Mouse (Mus musculus) midbrain, embryonic 12.5 days (tissue): Measurements from ENCODE around the gene Serpinb9. TPM values are rescaled to one million over a fixed set of nuclear protein-coding genes. Genes with fewer than 3 reads are reported as not detected.

Source experiments
- ATAC-seq: fragments of 200-750 bp; cut with Nextera tagmentation; 2 replicates; pipeline ENCODE4 v1.8.0; 2017; ENCODE audit warnings: low read depth, moderate TSS enrichment, moderate library complexity; ENCODE audit not compliant: low FRiP score
- H3K27ac ChIP-seq: fragments of 300-500 bp; sonication (generic); replicated peaks from 2 replicates; pipeline ENCODE4 v1.5.1; 2016; ENCODE audit warnings: mild to moderate bottlenecking
- H3K27me3 ChIP-seq: fragments of 300-500 bp; sonication (generic); 2 replicates; pipeline ENCODE4 v1.6.1; 2016; ENCODE audit warnings: mild to moderate bottlenecking
- H3K36me3 ChIP-seq: fragments of 300-500 bp; sonication (generic); 2 replicates; pipeline ENCODE4 v1.6.1; 2016
- H3K4me1 ChIP-seq: fragments of 300-500 bp; sonication (generic); 2 replicates; pipeline ENCODE4 v1.6.1; 2016
- H3K4me2 ChIP-seq: fragments of 300-500 bp; sonication (generic); replicated peaks from 2 replicates; pipeline ENCODE4 v1.6.1; 2016; ENCODE audit warnings: mild to moderate bottlenecking, moderate library complexity
- H3K4me3 ChIP-seq: fragments of 300-500 bp; sonication (generic); 2 replicates; pipeline ENCODE4 v1.5.1; 2016; ENCODE audit warnings: mild to moderate bottlenecking
- H3K9ac ChIP-seq: fragments of 300-500 bp; sonication (generic); replicated peaks from 2 replicates; pipeline ENCODE4 v1.6.1; 2016; ENCODE audit warnings: mild to moderate bottlenecking, moderate library complexity
- H3K9me3 ChIP-seq: fragments of 300-500 bp; sonication (generic); 2 replicates; pipeline ENCODE4 v1.6.1; 2016; ENCODE audit warnings: mild to moderate bottlenecking
- WGBS: fragments of 180-500 bp; shearing (Covaris S2); methylation state at CpG from one replicate; pipeline ENCODE4 v1.1.7; 2016; 5-methylcytosine and 5-hydroxymethylcytosine counted together
- polyA plus RNA-seq: library from polyadenylated mRNA; unstranded; fragments of >200 nt; fragmentation: Nextera tagmentation; extraction: Ambion mirVana; gene quantifications from 2 replicates; pipeline ENCODE4 v1.2.1, GENCODE M21; 2016

Gene Serpinb9
- polyA plus RNA-seq, 1 experiment from 2014 or later: 1.1 TPM

GRCm38 (mm10) chr13:33035506-33035905 is 32.5 kb downstream of the Serpinb9 start:
- H3K4me2 ChIP-seq: no peak overlapping the region
- no peak for ATAC-seq
- WGBS: 79% methylated on average over 1 of the region's 1 CpGs

GRCm38 (mm10) chr13:33043542-33043941 is 40.5 kb downstream of the Serpinb9 start:
- ATAC-seq: no peak
- 88% methylated on average over 3 of the region's 3 CpGs for WGBS
- no peak overlapping the region for H3K27ac ChIP-seq

More at GRCm38 (mm10) chr13:33035506-33035905, 32.5 kb downstream of the Serpinb9 start:
- Histone ChIP-seq H3K36me3 (no peaks in the 10 kb centered on the region), H3K9ac (no peak overlapping the region), H3K4me3 (no peak overlapping the region), H3K27me3 (no peaks in the 10 kb centered on the region), H3K27ac (no peak overlapping the region), H3K9me3 (no peaks in the 10 kb centered on the region), H3K4me1 (no peaks in the 10 kb centered on the region)

GRCm38 (mm10) chr13:33047234-33047633 is 44.2 kb downstream of the Serpinb9 start:
- Histone ChIP-seq H3K4me2 (no peak overlapping the region), H3K36me3 (no peaks in the 10 kb centered on the region), H3K27ac (no peak overlapping the region), H3K4me1 (no peaks in the 10 kb centered on the region), H3K27me3 (no peaks in the 10 kb centered on the region), H3K9me3 (no peaks in the 10 kb centered on the region), H3K9ac (no peak overlapping the region), H3K4me3 (no peak overlapping the region)
- 95% methylated on average over 2 of the region's 2 CpGs for WGBS
- ATAC-seq: no peak

More at GRCm38 (mm10) chr13:33043542-33043941, 40.5 kb downstream of the Serpinb9 start:
- no peak overlapping the region for H3K9ac ChIP-seq
- H3K9me3 ChIP-seq: no peaks in the 10 kb centered on the region
- H3K4me2 ChIP-seq: no peak overlapping the region
- H3K4me3 ChIP-seq: no peak overlapping the region
- H3K27me3 ChIP-seq: no peaks in the 10 kb centered on the region
- H3K36me3 ChIP-seq: no peaks in the 10 kb centered on the region
- no peaks in the 10 kb centered on the region for H3K4me1 ChIP-seq

GRCm38 (mm10) chr13:33048187-33048586 is 45.1 kb downstream of the Serpinb9 start:
- no peak overlapping the region for H3K4me3 ChIP-seq
- H3K27me3 ChIP-seq: no peaks in the 10 kb centered on the region
- WGBS: 87% methylated on average over 4 of the region's 4 CpGs
- no peak overlapping the region for H3K4me2 ChIP-seq
- H3K9ac ChIP-seq: no peak overlapping the region
- no peaks in the 10 kb centered on the region for H3K9me3 ChIP-seq
- ATAC-seq: no peak
- H3K27ac ChIP-seq: no peak overlapping the region
- no peaks in the 10 kb centered on the region for H3K36me3 ChIP-seq
- no peaks in the 10 kb centered on the region for H3K4me1 ChIP-seq

GRCm38 (mm10) chr13:33051697-33052096 is 48.6 kb downstream of the Serpinb9 start:
- no peak overlapping the region for H3K9ac ChIP-seq
- no peak overlapping the region for H3K27ac ChIP-seq
- no peak overlapping the region for H3K4me3 ChIP-seq
- ATAC-seq: no peak
- H3K4me2 ChIP-seq: no peak overlapping the region
- H3K27me3 ChIP-seq: no peaks in the 10 kb centered on the region
- H3K36me3 ChIP-seq: no peaks in the 10 kb centered on the region
- WGBS: 82% methylated on average over 3 of the region's 3 CpGs
- H3K4me1 ChIP-seq: no peaks in the 10 kb centered on the region
- no peaks in the 10 kb centered on the region for H3K9me3 ChIP-seq

GRCm38 (mm10) chr13:33063048-33063447 is 60.0 kb downstream of the Serpinb9 start:
- Histone ChIP-seq H3K4me1 (no peaks in the 10 kb centered on the region), H3K4me3 (no peak overlapping the region), H3K36me3 (no peaks in the 10 kb centered on the region), H3K27ac (no peak overlapping the region), H3K9ac (no peak overlapping the region), H3K9me3 (no peaks in the 10 kb centered on the region), H3K4me2 (no peak overlapping the region), H3K27me3 (no peaks in the 10 kb centered on the region)
- ATAC-seq: no peak
- 59% methylated on average over 1 of the region's 1 CpGs for WGBS

Other genes starting within 250 kb of the Serpinb9 start
- 0.17 TPM in 1 of 2 replicates, not detected in the other for gene Mylk4, start 219.3 kb upstream of the Serpinb9 start, polyA plus RNA-seq
- gene Wrnip1, start 201.2 kb upstream of the Serpinb9 start, polyA plus RNA-seq: 32.4 and 33.7 TPM in 2 replicates
- gene D930007J09Rik, start 200.4 kb upstream of the Serpinb9 start, polyA plus RNA-seq: not detected in 2 replicates
- 1.6 and 2.2 TPM in 2 replicates for gene Serpinb1a, start 152.1 kb upstream of the Serpinb9 start, polyA plus RNA-seq
- not detected in 2 replicates for gene Serpinb1c, start 105.0 kb upstream of the Serpinb9 start, polyA plus RNA-seq
- gene Serpinb6b, start 38.0 kb upstream of the Serpinb9 start, polyA plus RNA-seq: 0.41 and 0.66 TPM in 2 replicates
- gene Serpinb9b, start 24.2 kb downstream of the Serpinb9 start, polyA plus RNA-seq: 0.11 TPM in 1 of 2 replicates, not detected in the other
- 0.26 and 0.34 TPM in 2 replicates for gene Serpinb1b, start 75.3 kb downstream of the Serpinb9 start, polyA plus RNA-seq
- gene Serpinb9c, start 156.5 kb downstream of the Serpinb9 start, polyA plus RNA-seq: not detected in 2 replicates
- not detected in 2 replicates for gene Serpinb9d, start 189.7 kb downstream of the Serpinb9 start, polyA plus RNA-seq
- gene Serpinb9e, start 246.4 kb downstream of the Serpinb9 start, polyA plus RNA-seq: not detected in 2 replicates